Mouse (Mus musculus): Measurements from ENCODE around the gene Fgfr2. TPM values are rescaled to one million over a fixed set of nuclear protein-coding genes. Genes with fewer than 3 reads are reported as not detected.
A peak's percentile ranks its signal among the peaks of the same experiment; 100 is the strongest.

The Fgfr2 gene
- total and polyA plus RNA-seq, 2 experiments from 2014 or later, result 17.1 to 47.6 TPM

DNA sequence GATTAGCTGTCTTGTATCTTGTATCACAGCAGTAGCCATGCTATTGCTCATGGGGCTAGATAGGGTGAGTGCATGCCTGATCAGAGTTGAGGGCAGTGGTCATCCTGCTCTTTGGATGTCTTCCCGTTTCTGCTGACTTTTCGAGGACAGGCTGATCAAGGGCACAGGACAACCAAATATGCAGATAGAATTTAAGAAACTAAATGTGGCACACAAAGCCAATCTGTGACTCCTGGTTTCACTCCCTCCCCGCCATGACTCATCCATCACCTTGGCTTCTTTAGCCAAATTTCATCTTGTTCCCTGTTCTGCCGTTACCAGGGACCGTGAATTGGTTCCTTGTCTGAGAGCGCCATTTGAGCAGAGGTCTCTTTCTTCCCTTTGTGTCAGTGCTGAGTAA, 1469.7 kb downstream of the Fgfr2 start:
- no peaks in the 10 kb centered on the region for H3K36me3 ChIP-seq (ENCODE audit: insufficient read depth)
- H3K9me3 ChIP-seq (ENCODE audit: low read length), result no peaks in the 10 kb centered on the region
- no peak overlapping the region for H3K4me2 ChIP-seq (ENCODE audit: low read depth)
- 87% methylated on average over 6 of the region's 6 CpGs for WGBS
- no peaks in the 10 kb centered on the region for H3K4me1 ChIP-seq (ENCODE audit: insufficient read depth)
- no peak overlapping the region for H3K27ac ChIP-seq (ENCODE audit: low read depth, low read length)
- no peak overlapping the region for H3K9ac ChIP-seq
- DNase-seq (no peak), ATAC-seq (no peak)
- peaks cover 44% of the 10 kb centered on the region for H3K27me3 ChIP-seq (ENCODE audit: insufficient read depth, low read length)
- no peak overlapping the region for H3K4me3 ChIP-seq (ENCODE audit: low read depth, low read length)
- TF ChIP-seq CTCF (IDR thresholded peaks at IDR 0.05; ENCODE audit: low read depth), result no peak

DNA sequence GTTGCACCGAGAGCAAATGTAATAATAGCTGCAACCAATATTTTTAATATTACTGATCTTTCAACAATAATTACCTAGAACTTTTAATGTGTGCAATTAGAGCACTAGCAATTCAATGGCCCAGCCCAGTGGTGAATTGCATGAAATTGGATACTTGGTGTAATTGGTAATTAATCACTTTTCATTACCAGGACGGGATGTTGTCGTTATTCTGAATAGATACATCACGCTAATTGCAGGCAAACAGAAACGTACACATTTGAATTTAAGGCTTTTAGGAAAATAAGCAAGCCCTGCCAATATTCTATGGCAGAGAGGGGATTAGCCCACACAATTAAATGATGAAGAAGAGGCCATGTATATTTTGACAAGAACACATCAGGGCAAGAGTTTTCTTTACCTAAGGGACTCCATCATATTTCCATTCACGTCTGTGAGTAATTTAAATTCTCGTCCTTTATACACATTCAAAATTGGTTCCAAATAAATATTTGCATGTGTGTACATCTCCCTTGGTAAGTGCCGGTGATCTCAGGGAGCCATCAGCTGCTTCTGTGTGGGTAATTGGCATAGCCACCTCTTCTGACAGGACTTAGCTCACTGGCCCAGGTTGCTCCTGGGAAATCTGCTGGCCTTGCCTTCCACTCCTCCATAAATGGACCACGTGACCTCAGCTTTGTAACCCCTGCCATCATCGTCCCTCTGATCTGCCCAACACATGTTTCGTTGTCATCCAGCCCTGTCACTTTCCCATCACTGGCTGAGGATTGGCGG, 1471.0 kb downstream of the Fgfr2 start:
- Histone ChIP-seq H3K9ac (no peak overlapping the region), H3K9me3 (ENCODE audit: low read length) (no peaks in the 10 kb centered on the region), H3K27ac (ENCODE audit: low read depth, low read length) (no peak overlapping the region), H3K27me3 (ENCODE audit: insufficient read depth, low read length) (peaks cover 50% of the 10 kb centered on the region), H3K36me3 (ENCODE audit: insufficient read depth) (no peaks in the 10 kb centered on the region), H3K4me3 (ENCODE audit: low read depth, low read length) (no peak overlapping the region), H3K4me2 (ENCODE audit: low read depth) (no peak overlapping the region), H3K4me1 (ENCODE audit: insufficient read depth) (no peaks in the 10 kb centered on the region)
- 37% methylated on average over 12 of the region's 12 CpGs for WGBS
- ATAC-seq (no peak), DNase-seq (no peak)
- no peak for TF ChIP-seq CTCF (IDR thresholded peaks at IDR 0.05; ENCODE audit: low read depth)

DNA sequence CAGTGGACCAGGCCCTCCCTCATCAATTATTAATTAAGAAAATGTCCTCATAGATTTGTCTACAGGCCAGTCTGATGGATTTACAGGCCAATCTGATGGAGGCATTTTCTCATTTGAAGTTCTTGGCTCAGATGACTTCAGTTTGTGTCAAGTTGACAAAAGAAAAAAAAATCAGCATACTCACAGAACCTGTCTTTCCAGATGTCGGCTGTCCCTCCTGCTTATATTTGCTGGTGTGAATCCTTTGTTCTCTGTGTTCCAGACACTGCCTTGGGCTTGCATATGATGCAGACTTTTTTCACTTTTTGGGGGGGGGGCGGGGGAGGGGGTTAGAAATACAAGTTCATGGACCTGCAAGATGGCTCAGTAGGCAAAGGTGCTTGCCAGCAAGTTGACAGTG, 1472.9 kb downstream of the Fgfr2 start:
- no peak overlapping the region for H3K27ac ChIP-seq (ENCODE audit: low read depth, low read length)
- ATAC-seq, result no peak
- no peak overlapping the region for H3K4me2 ChIP-seq (ENCODE audit: low read depth)
- no peaks in the 10 kb centered on the region for H3K36me3 ChIP-seq (ENCODE audit: insufficient read depth)
- DNase-seq, result no peak
- TF ChIP-seq CTCF (IDR thresholded peaks at IDR 0.05; ENCODE audit: low read depth), result no peak
- H3K9me3 ChIP-seq (ENCODE audit: low read length), result no peaks in the 10 kb centered on the region
- no peaks in the 10 kb centered on the region for H3K4me1 ChIP-seq (ENCODE audit: insufficient read depth)
- peaks cover 66% of the 10 kb centered on the region for H3K27me3 ChIP-seq (ENCODE audit: insufficient read depth, low read length)
- H3K9ac ChIP-seq, result no peak overlapping the region
- WGBS, result 52% methylated on average over 2 of the region's 2 CpGs
- H3K4me3 ChIP-seq (ENCODE audit: low read depth, low read length), result no peak overlapping the region

DNA sequence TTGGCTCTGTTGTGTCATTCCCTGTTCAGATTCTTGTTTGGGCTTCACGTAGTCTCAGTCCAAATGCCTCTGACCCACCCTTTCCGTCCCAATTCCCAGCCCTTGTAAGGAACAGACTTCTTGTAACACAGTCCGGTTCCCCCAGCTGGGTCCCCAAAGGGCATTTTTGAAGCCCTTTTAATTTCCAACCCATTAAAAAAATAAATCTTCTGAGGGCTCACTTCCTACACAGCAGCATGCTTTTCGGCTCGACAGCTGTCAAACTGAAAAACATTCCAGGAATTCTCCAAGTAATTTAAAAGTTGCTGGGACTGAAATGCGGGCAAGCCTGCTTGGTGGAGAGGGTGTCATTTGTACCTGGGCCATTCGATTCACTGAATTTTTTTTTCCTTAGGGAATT, 1474.9 kb downstream of the Fgfr2 start:
- DNase-seq, result no peak
- H3K9me3 ChIP-seq (ENCODE audit: low read length), result no peaks in the 10 kb centered on the region
- no peaks in the 10 kb centered on the region for H3K4me1 ChIP-seq (ENCODE audit: insufficient read depth)
- no peak overlapping the region for H3K27ac ChIP-seq (ENCODE audit: low read depth, low read length)
- H3K36me3 ChIP-seq (ENCODE audit: insufficient read depth), result no peaks in the 10 kb centered on the region
- H3K9ac ChIP-seq, result no peak overlapping the region
- 33% methylated on average over 7 of the region's 7 CpGs for WGBS
- ATAC-seq, result no peak
- H3K4me2 ChIP-seq (ENCODE audit: low read depth), result no peak overlapping the region
- peaks cover 81% of the 10 kb centered on the region for H3K27me3 ChIP-seq (ENCODE audit: insufficient read depth, low read length)
- H3K4me3 ChIP-seq (ENCODE audit: low read depth, low read length), result no peak overlapping the region
- no peak for TF ChIP-seq CTCF (IDR thresholded peaks at IDR 0.05; ENCODE audit: low read depth)

DNA sequence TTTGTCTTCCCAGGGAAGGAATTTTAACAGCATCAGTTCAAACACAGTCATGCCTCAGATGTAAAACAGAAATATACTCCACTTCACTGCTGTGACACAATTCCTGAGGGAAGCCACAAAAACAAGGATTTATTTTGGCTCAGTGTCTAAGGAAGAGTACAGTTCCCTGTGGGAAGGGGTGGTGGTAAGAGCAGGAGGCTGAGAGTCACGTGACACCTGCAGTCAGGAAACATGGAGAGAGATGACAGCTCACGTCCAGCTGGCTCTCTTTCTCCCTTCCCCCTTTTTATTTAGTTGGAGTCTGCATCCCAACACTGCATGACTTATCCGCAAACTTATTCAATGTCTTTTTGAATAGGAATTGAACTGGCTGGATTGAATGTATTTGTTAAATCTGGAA, 1475.6 kb downstream of the Fgfr2 start:
- TF ChIP-seq CTCF (IDR thresholded peaks at IDR 0.05; ENCODE audit: low read depth), result no peak
- Histone ChIP-seq H3K36me3 (ENCODE audit: insufficient read depth) (no peaks in the 10 kb centered on the region), H3K27ac (ENCODE audit: low read depth, low read length) (no peak overlapping the region), H3K4me2 (ENCODE audit: low read depth) (no peak overlapping the region), H3K9me3 (ENCODE audit: low read length) (no peaks in the 10 kb centered on the region), H3K9ac (no peak overlapping the region), H3K4me3 (ENCODE audit: low read depth, low read length) (no peak overlapping the region), H3K27me3 (ENCODE audit: insufficient read depth, low read length) (peaks cover 80% of the 10 kb centered on the region), H3K4me1 (ENCODE audit: insufficient read depth) (no peaks in the 10 kb centered on the region)
- WGBS, result 46% methylated on average over 3 of the region's 3 CpGs
- ATAC-seq (no peak), DNase-seq (no peak)

DNA sequence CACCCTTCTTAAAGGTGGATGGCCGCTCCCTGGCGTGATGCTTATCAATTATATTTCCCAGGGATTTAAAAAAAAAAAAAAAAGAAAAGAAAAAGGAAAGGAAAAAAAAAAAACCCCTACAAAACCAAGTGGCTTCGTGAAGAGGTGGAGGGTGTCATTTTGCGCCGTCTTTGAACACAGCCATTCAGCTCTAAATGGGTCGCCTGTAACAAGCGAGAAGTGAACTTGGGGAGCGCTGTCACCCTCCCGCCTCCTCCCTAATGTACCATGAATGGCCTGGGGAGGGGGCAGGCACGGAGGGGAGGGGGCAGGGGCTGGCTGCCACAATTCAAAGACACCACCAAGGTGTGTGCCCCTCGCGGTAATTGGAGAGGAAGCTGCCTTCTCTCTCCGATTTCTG, 1478.6 kb downstream of the Fgfr2 start:
- Histone ChIP-seq H3K4me1 (ENCODE audit: insufficient read depth) (no peaks in the 10 kb centered on the region), H3K9me3 (ENCODE audit: low read length) (no peaks in the 10 kb centered on the region), H3K4me3 (ENCODE audit: low read depth, low read length) (no peak overlapping the region), H3K36me3 (ENCODE audit: insufficient read depth) (no peaks in the 10 kb centered on the region), H3K27ac (ENCODE audit: low read depth, low read length) (no peak overlapping the region), H3K27me3 (ENCODE audit: insufficient read depth, low read length) (peaks cover 76% of the 10 kb centered on the region), H3K4me2 (ENCODE audit: low read depth) (0 out of 2 replicates have a peak overlapping the region, but pooled peaks have one; percentile 13), H3K9ac (no peak overlapping the region)
- DNase-seq (no peak), ATAC-seq (no peak)
- WGBS, result 0% methylated on average over 13 of the region's 13 CpGs
- no peak for TF ChIP-seq CTCF (IDR thresholded peaks at IDR 0.05; ENCODE audit: low read depth)

DNA sequence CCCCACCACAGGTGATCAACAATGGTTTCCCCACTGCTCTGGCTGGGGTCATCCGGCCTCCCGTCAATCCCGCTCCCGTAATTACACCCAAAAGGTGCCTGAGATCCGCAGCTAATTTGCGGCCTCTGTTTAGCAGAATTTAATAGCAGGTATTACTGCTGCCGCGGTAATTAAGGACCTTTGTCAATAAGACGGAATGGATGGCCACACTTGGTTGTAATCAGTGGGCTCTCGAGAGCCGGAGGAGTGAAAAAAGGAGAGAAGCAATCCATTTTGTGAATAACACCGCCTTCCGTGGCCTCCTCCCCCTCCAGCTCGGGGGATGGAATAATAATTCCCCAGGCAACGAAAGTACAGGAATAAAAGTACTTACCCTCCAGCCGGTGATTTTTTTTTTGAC, 1479.1 kb downstream of the Fgfr2 start:
- DNase-seq (peak; percentile 58), ATAC-seq (no peak)
- H3K4me3 ChIP-seq (ENCODE audit: low read depth, low read length), result no peak overlapping the region
- no peak overlapping the region for H3K27ac ChIP-seq (ENCODE audit: low read depth, low read length)
- TF ChIP-seq CTCF (IDR thresholded peaks at IDR 0.05; ENCODE audit: low read depth), result no peak
- H3K4me2 ChIP-seq (ENCODE audit: low read depth), result peak overlapping the region; percentile 13; the same call in 1 of the 2 replicates
- no peaks in the 10 kb centered on the region for H3K4me1 ChIP-seq (ENCODE audit: insufficient read depth)
- no peaks in the 10 kb centered on the region for H3K36me3 ChIP-seq (ENCODE audit: insufficient read depth)
- peaks cover 72% of the 10 kb centered on the region for H3K27me3 ChIP-seq (ENCODE audit: insufficient read depth, low read length)
- 2% methylated on average over 16 of the region's 16 CpGs for WGBS
- no peaks in the 10 kb centered on the region for H3K9me3 ChIP-seq (ENCODE audit: low read length)
- H3K9ac ChIP-seq, result 0 out of 2 replicates have a peak overlapping the region, but pooled peaks have one; percentile 14

Measured in forebrain, postnatal 0 days (tissue).